Mouse (Mus musculus) T-helper 1 cell (primary cell): ENCODE results near the gene Pnpla5.

Experiments used
- in situ Hi-C: fragments of 300-600 bp; cut with MboI, MseI; formaldehyde crosslinking; loops from one replicate; pipeline ENCODE4 v1.15.1; 2025; ENCODE audit warnings: high pct_unique_total_duplicates

Pnpla5 gene

GRCm38 (mm10) chr15:84069455-84070050 lies 53.4 kb downstream of the Pnpla5 start:
- in situ Hi-C loops = loop anchor here (25.0 kb wide), 1 partner anchor 207 kb away; no protein-coding TSS in a partner anchor

DNA sequence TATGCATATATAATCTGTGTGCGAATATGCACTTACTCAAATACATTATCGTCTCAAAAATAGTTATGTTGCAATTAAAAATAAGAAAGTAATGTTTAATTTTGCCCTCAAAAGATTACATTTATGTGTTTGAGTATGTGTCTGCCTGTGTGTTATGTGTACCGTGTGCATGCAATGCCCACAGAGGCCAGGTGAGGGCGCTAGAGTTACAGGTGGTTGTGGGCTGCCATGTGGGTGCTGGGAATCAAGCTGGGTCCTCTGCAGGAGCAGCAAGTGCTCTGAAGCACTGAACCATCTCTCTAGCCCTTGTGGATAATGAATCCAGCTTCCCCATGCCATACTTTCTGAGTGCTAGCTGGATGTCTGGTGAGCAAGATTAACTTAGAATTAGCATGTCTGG lies 57.3 kb downstream of the Pnpla5 start:
- in situ Hi-C loops = loop anchor here (25.0 kb wide), 1 partner anchor 203 kb away; no protein-coding TSS in a partner anchor

GRCm38 (mm10) chr15:84065140-84065539 lies 57.8 kb downstream of the Pnpla5 start, which contains the start of gene Efcab6:
Gene Efcab6 (minus strand): TSS chr15:84065379.
- in situ Hi-C loops = loop anchor here (25.0 kb wide), 1 partner anchor 203 kb away; no protein-coding TSS in a partner anchor
